Mouse (Mus musculus): ENCODE measurements around the gene Csf2rb.

GRCm38 (mm10) chr15:78401345-78401744 lies 75.8 kb downstream of the Csf2rb start:
- TF ChIP-seq CTCF (IDR thresholded peaks at IDR 0.05; ENCODE audit: low read depth) (no peak), EP300 (optimal IDR thresholded peaks at IDR 0.05) (no peak)

All from stomach, postnatal 0 days (tissue).